Mouse (Mus musculus) frontal cortex, postnatal 10 days (tissue): ENCODE results near the gene Rpl9-ps6.
A peak's percentile ranks its signal among the peaks of the same experiment; 100 is the strongest.
"Not testable (repeated sequence)": the region's sequence is repeated elsewhere in the genome, so short reads cannot be mapped to it uniquely, and the experiment has no call there.

ENCODE experiments used
- DNase-seq, 2 experiments: peaks; one replicate each; pipeline ENCODE4 v3.0.0; 2022; ENCODE audit warnings: low spot score in 2 of 2, mixed read lengths in 1 of 2

Rpl9-ps6 gene

GRCm38 (mm10) chr19:32481511-32481910, 15.1 kb upstream of the Rpl9-ps6 start:
- DNase-seq = no peak

GRCm38 (mm10) chr19:32480791-32481442, 14.5 kb upstream of the Rpl9-ps6 start:
- no peak for DNase-seq

GRCm38 (mm10) chr19:32480255-32480654, 13.9 kb upstream of the Rpl9-ps6 start:
- no peak for DNase-seq

GRCm38 (mm10) chr19:32476712-32477052, 10.3 kb upstream of the Rpl9-ps6 start:
- DNase-seq = no peak

GRCm38 (mm10) chr19:32476016-32476711, 9.8 kb upstream of the Rpl9-ps6 start:
- DNase-seq = no peak

- DNase-seq = no peak
Observed at GRCm38 (mm10) chr19:32470570-32471263, 4.3 kb upstream of the Rpl9-ps6 start.

- peak in 1 of 2 experiments; percentile 19 for DNase-seq
Observed at GRCm38 (mm10) chr19:32470059-32470497, 3.7 kb upstream of the Rpl9-ps6 start.

- DNase-seq = no peak
Observed at GRCm38 (mm10) chr19:32467325-32467724, 947 bp upstream of the Rpl9-ps6 start.

GRCm38 (mm10) chr19:32465228-32465627, 1.1 kb downstream of the Rpl9-ps6 start:
- DNase-seq = no peak

GRCm38 (mm10) chr19:32463037-32463436, 3.3 kb downstream of the Rpl9-ps6 start:
- DNase-seq = no peak

GRCm38 (mm10) chr19:32457631-32458030, 8.7 kb downstream of the Rpl9-ps6 start:
- not testable (repeated sequence) for DNase-seq

- DNase-seq = no peak
Observed at GRCm38 (mm10) chr19:32456744-32457143, 9.6 kb downstream of the Rpl9-ps6 start.

- DNase-seq = no peak
Observed at GRCm38 (mm10) chr19:32452231-32452630, 14.1 kb downstream of the Rpl9-ps6 start.

GRCm38 (mm10) chr19:32448931-32449330, 17.4 kb downstream of the Rpl9-ps6 start:
- no peak for DNase-seq

- no peak for DNase-seq
Observed at GRCm38 (mm10) chr19:32441568-32441967, 24.8 kb downstream of the Rpl9-ps6 start.

GRCm38 (mm10) chr19:32439356-32439755, 27.0 kb downstream of the Rpl9-ps6 start:
- DNase-seq = no peak

GRCm38 (mm10) chr19:32425856-32426255, 40.5 kb downstream of the Rpl9-ps6 start:
- DNase-seq = no peak

GRCm38 (mm10) chr19:32424706-32425105, 41.7 kb downstream of the Rpl9-ps6 start:
- DNase-seq = no peak

GRCm38 (mm10) chr19:32419069-32419468, 47.3 kb downstream of the Rpl9-ps6 start:
- no peak for DNase-seq

- DNase-seq = no peak
Observed at GRCm38 (mm10) chr19:32416692-32417317, 49.6 kb downstream of the Rpl9-ps6 start.
